Mouse (Mus musculus): ENCODE measurements around the gene Cdkn1a. TPM values are rescaled to one million over a fixed set of nuclear protein-coding genes. Genes with fewer than 3 reads are reported as not detected.
"Not testable (repeated sequence)": the region's sequence is repeated elsewhere in the genome, so short reads cannot be mapped to it uniquely, and the experiment has no call there.

Gene Cdkn1a
- polyA plus RNA-seq, 1 experiment = 7.6 TPM

GRCm38 (mm10) chr17:29096245-29096644 lies 5.5 kb downstream of the Cdkn1a start:
- peaks cover 5% of the 10 kb centered on the region for H3K27me3 ChIP-seq (ENCODE audit: control insufficient read depth, insufficient read depth, low read length)

GRCm38 (mm10) chr17:29096851-29097561 lies 6.2 kb downstream of the Cdkn1a start:
- TF ChIP-seq CTCF (IDR thresholded peaks at IDR 0.05; ENCODE audit: extremely low read depth, insufficient read depth, insufficient read length, insufficient replicate concordance) (no peak), POLR2A (IDR thresholded peaks at IDR 0.05; ENCODE audit: low read depth, low read length) (no peak)
- peak in 1 of 2 experiments; percentile 2 for DNase-seq (ENCODE audit: low read depth in 1 of 2, low spot score in 2 of 2)
- peaks cover 5% of the 10 kb centered on the region for H3K27me3 ChIP-seq (ENCODE audit: control insufficient read depth, insufficient read depth, low read length)
- no peaks in the 10 kb centered on the region for H3K36me3 ChIP-seq (ENCODE audit: control insufficient read depth, insufficient read depth, low read length)
- WGBS = 75% methylated on average over 7 of the region's 7 CpGs
- H3K4me3 ChIP-seq (ENCODE audit: extremely low read depth, insufficient read depth, insufficient read length) = no peak overlapping the region
- peaks cover 13% of the 10 kb centered on the region for H3K4me1 ChIP-seq (ENCODE audit: control insufficient read depth, insufficient read depth, insufficient read length)
- H3K27ac ChIP-seq (ENCODE audit: insufficient read depth, low read length) = no peak overlapping the region

More at GRCm38 (mm10) chr17:29096245-29096644, 5.5 kb downstream of the Cdkn1a start:
- TF ChIP-seq POLR2A (IDR thresholded peaks at IDR 0.05; ENCODE audit: low read depth, low read length) (no peak), CTCF (IDR thresholded peaks at IDR 0.05; ENCODE audit: extremely low read depth, insufficient read depth, insufficient read length, insufficient replicate concordance) (no peak)
- Histone ChIP-seq H3K4me3 (ENCODE audit: extremely low read depth, insufficient read depth, insufficient read length) (no peak overlapping the region), H3K27ac (ENCODE audit: insufficient read depth, low read length) (no peak overlapping the region), H3K36me3 (ENCODE audit: control insufficient read depth, insufficient read depth, low read length) (no peaks in the 10 kb centered on the region), H3K4me1 (ENCODE audit: control insufficient read depth, insufficient read depth, insufficient read length) (peaks cover 13% of the 10 kb centered on the region)
- DNase-seq (ENCODE audit: low read depth in 1 of 2, low spot score in 2 of 2) = no peak
- WGBS = 93% methylated on average over 6 of the region's 6 CpGs

GRCm38 (mm10) chr17:29098291-29098690 lies 7.5 kb downstream of the Cdkn1a start:
- TF ChIP-seq POLR2A (IDR thresholded peaks at IDR 0.05; ENCODE audit: low read depth, low read length) (no peak), CTCF (IDR thresholded peaks at IDR 0.05; ENCODE audit: extremely low read depth, insufficient read depth, insufficient read length, insufficient replicate concordance) (no peak)
- WGBS = 95% methylated on average over 24 of the region's 24 CpGs
- Histone ChIP-seq H3K27ac (ENCODE audit: insufficient read depth, low read length) (no peak overlapping the region), H3K4me3 (ENCODE audit: extremely low read depth, insufficient read depth, insufficient read length) (no peak overlapping the region), H3K27me3 (ENCODE audit: control insufficient read depth, insufficient read depth, low read length) (peaks cover 5% of the 10 kb centered on the region), H3K36me3 (ENCODE audit: control insufficient read depth, insufficient read depth, low read length) (no peaks in the 10 kb centered on the region), H3K4me1 (ENCODE audit: control insufficient read depth, insufficient read depth, insufficient read length) (peaks cover 13% of the 10 kb centered on the region)
- DNase-seq (ENCODE audit: low read depth in 1 of 2, low spot score in 2 of 2) = peak in 1 of 2 experiments; percentile 3

- Histone ChIP-seq H3K27ac (ENCODE audit: insufficient read depth, low read length) (no peak overlapping the region), H3K36me3 (ENCODE audit: control insufficient read depth, insufficient read depth, low read length) (no peaks in the 10 kb centered on the region), H3K27me3 (ENCODE audit: control insufficient read depth, insufficient read depth, low read length) (peaks cover 5% of the 10 kb centered on the region), H3K4me3 (ENCODE audit: extremely low read depth, insufficient read depth, insufficient read length) (no peak overlapping the region), H3K4me1 (ENCODE audit: control insufficient read depth, insufficient read depth, insufficient read length) (peaks cover 9% of the 10 kb centered on the region)
- WGBS = 41% methylated on average over 8 of the region's 8 CpGs
- no peak for TF ChIP-seq POLR2A (IDR thresholded peaks at IDR 0.05; ENCODE audit: low read depth, low read length)
- TF ChIP-seq CTCF (IDR thresholded peaks at IDR 0.05; ENCODE audit: extremely low read depth, insufficient read depth, insufficient read length, insufficient replicate concordance) = no peak
- DNase-seq (ENCODE audit: low read depth in 1 of 2, low spot score in 2 of 2) = no peak
Observed at GRCm38 (mm10) chr17:29099076-29099475, 8.3 kb downstream of the Cdkn1a start.

GRCm38 (mm10) chr17:29100627-29101026 lies 9.9 kb downstream of the Cdkn1a start:
- no peak for TF ChIP-seq POLR2A (IDR thresholded peaks at IDR 0.05; ENCODE audit: low read depth, low read length)
- TF ChIP-seq CTCF (IDR thresholded peaks at IDR 0.05; ENCODE audit: extremely low read depth, insufficient read depth, insufficient read length, insufficient replicate concordance) = no peak
- no peaks in the 10 kb centered on the region for H3K36me3 ChIP-seq (ENCODE audit: control insufficient read depth, insufficient read depth, low read length)
- H3K27me3 ChIP-seq (ENCODE audit: control insufficient read depth, insufficient read depth, low read length) = no peaks in the 10 kb centered on the region
- H3K4me1 ChIP-seq (ENCODE audit: control insufficient read depth, insufficient read depth, insufficient read length) = peaks cover 2% of the 10 kb centered on the region; the same call in 1 of the 2 replicates
- DNase-seq (ENCODE audit: low read depth in 1 of 2, low spot score in 2 of 2) = no peak
- 97% methylated on average over 7 of the region's 7 CpGs for WGBS
- H3K4me3 ChIP-seq (ENCODE audit: extremely low read depth, insufficient read depth, insufficient read length) = no peak overlapping the region
- H3K27ac ChIP-seq (ENCODE audit: insufficient read depth, low read length) = no peak overlapping the region

- H3K4me1 ChIP-seq (ENCODE audit: control insufficient read depth, insufficient read depth, insufficient read length); H3K4me3 ChIP-seq (ENCODE audit: extremely low read depth, insufficient read depth, insufficient read length); DNase-seq (ENCODE audit: low read depth in 1 of 2, low spot score in 2 of 2); H3K27ac ChIP-seq (ENCODE audit: insufficient read depth, low read length); H3K27me3 ChIP-seq (ENCODE audit: control insufficient read depth, insufficient read depth, low read length); H3K36me3 ChIP-seq (ENCODE audit: control insufficient read depth, insufficient read depth, low read length): not testable (repeated sequence)
- 86% methylated on average over 6 of the region's 6 CpGs for whole genome bisulfite sequencing
Observed at GRCm38 (mm10) chr17:29110356-29110755, 19.6 kb downstream of the Cdkn1a start.

GRCm38 (mm10) chr17:29111332-29111731 lies 20.6 kb downstream of the Cdkn1a start:
- H3K4me3 ChIP-seq (ENCODE audit: extremely low read depth, insufficient read depth, insufficient read length) = no peak overlapping the region
- no peak for TF ChIP-seq CTCF (IDR thresholded peaks at IDR 0.05; ENCODE audit: extremely low read depth, insufficient read depth, insufficient read length, insufficient replicate concordance)
- no peak for TF ChIP-seq POLR2A (IDR thresholded peaks at IDR 0.05; ENCODE audit: low read depth, low read length)
- DNase-seq (ENCODE audit: low read depth in 1 of 2, low spot score in 2 of 2) = no peak
- H3K27me3 ChIP-seq (ENCODE audit: control insufficient read depth, insufficient read depth, low read length) = no peaks in the 10 kb centered on the region
- H3K36me3 ChIP-seq (ENCODE audit: control insufficient read depth, insufficient read depth, low read length) = no peaks in the 10 kb centered on the region
- H3K4me1 ChIP-seq (ENCODE audit: control insufficient read depth, insufficient read depth, insufficient read length) = peaks cover 2% of the 10 kb centered on the region; the same call in 1 of the 2 replicates
- WGBS = 5% methylated on average over 5 of the region's 5 CpGs
- no peak overlapping the region for H3K27ac ChIP-seq (ENCODE audit: insufficient read depth, low read length)

All from spleen, adult 2 months (tissue).